Mouse (Mus musculus): Measurements from ENCODE around the gene Ctsd. TPM values are rescaled to one million over a fixed set of nuclear protein-coding genes. Genes with fewer than 3 reads are reported as not detected.

The Ctsd gene
- polyA plus RNA-seq, 1 experiment from 2014 or later, result 229 TPM

- ATAC-seq (ENCODE audit: low FRiP score, low TSS enrichment) (no peak), DNase-seq (no peak)
- no peaks in the 10 kb centered on the region for H3K4me1 ChIP-seq (ENCODE audit: control insufficient read depth, insufficient read depth, low read length)
- H3K27ac ChIP-seq (replicated peaks; ENCODE audit: low read depth, low read length), result no peak overlapping the region
- H3K9me3 ChIP-seq (ENCODE audit: control insufficient read depth, low read length), result no peaks in the 10 kb centered on the region
- H3K27me3 ChIP-seq (ENCODE audit: control insufficient read depth, insufficient read depth, low read length), result no peaks in the 10 kb centered on the region
- H3K4me2 ChIP-seq (ENCODE audit: low read length), result no peak overlapping the region
- H3K9ac ChIP-seq (replicated peaks; ENCODE audit: low read length), result no peak overlapping the region
- WGBS, result 67% methylated on average over 3 of the region's 3 CpGs
- no peaks in the 10 kb centered on the region for H3K36me3 ChIP-seq (ENCODE audit: control insufficient read depth, insufficient read depth, low read length)
- no peak overlapping the region for H3K4me3 ChIP-seq (replicated peaks; ENCODE audit: low read depth, low read length)
These were observed 59.3 kb downstream of the Ctsd start for GRCm38 (mm10) chr7:142328507-142328906.

GRCm38 (mm10) chr7:142326714-142327445 is 61.0 kb downstream of the Ctsd start:
- no peak overlapping the region for H3K4me3 ChIP-seq (replicated peaks; ENCODE audit: low read depth, low read length)
- DNase-seq (no peak), ATAC-seq (ENCODE audit: low FRiP score, low TSS enrichment) (no peak)
- H3K36me3 ChIP-seq (ENCODE audit: control insufficient read depth, insufficient read depth, low read length), result no peaks in the 10 kb centered on the region
- no peak overlapping the region for H3K27ac ChIP-seq (replicated peaks; ENCODE audit: low read depth, low read length)
- WGBS, result 71% methylated on average over 9 of the region's 9 CpGs
- H3K4me2 ChIP-seq (ENCODE audit: low read length), result no peak overlapping the region
- no peaks in the 10 kb centered on the region for H3K27me3 ChIP-seq (ENCODE audit: control insufficient read depth, insufficient read depth, low read length)
- no peaks in the 10 kb centered on the region for H3K9me3 ChIP-seq (ENCODE audit: control insufficient read depth, low read length)
- no peaks in the 10 kb centered on the region for H3K4me1 ChIP-seq (ENCODE audit: control insufficient read depth, insufficient read depth, low read length)
- H3K9ac ChIP-seq (replicated peaks; ENCODE audit: low read length), result no peak overlapping the region

Other genes with a start within 250 kb of the Ctsd start
- gene Gm45337, start 243.4 kb downstream of the Ctsd start, polyA plus RNA-seq (2014; fragmentation: Nextera tagmentation; extraction: Ambion mirVana), result not detected in 2 replicates
- not detected in 2 replicates for gene Gm29735, start 230.9 kb downstream of the Ctsd start, polyA plus RNA-seq (2014; fragmentation: Nextera tagmentation; extraction: Ambion mirVana)
- gene Gm4553, start 222.3 kb downstream of the Ctsd start, polyA plus RNA-seq (2014; fragmentation: Nextera tagmentation; extraction: Ambion mirVana), result not detected in 2 replicates
- gene Krtap5-2, start 212.0 kb downstream of the Ctsd start, polyA plus RNA-seq (2014; fragmentation: Nextera tagmentation; extraction: Ambion mirVana), result not detected in 2 replicates
- gene Gm10153, start 197.6 kb downstream of the Ctsd start, polyA plus RNA-seq (2014; fragmentation: Nextera tagmentation; extraction: Ambion mirVana), result not detected in 2 replicates
- gene Krtap5-3, start 186.7 kb downstream of the Ctsd start, polyA plus RNA-seq (2014; fragmentation: Nextera tagmentation; extraction: Ambion mirVana), result not detected in 2 replicates
- not detected in 2 replicates for gene Gm7579, start 176.2 kb downstream of the Ctsd start, polyA plus RNA-seq (2014; fragmentation: Nextera tagmentation; extraction: Ambion mirVana)
- not detected in 2 replicates for gene Krtap5-5, start 158.1 kb downstream of the Ctsd start, polyA plus RNA-seq (2014; fragmentation: Nextera tagmentation; extraction: Ambion mirVana)
- not detected in 2 replicates for gene Gm40460, start 147.0 kb downstream of the Ctsd start, polyA plus RNA-seq (2014; fragmentation: Nextera tagmentation; extraction: Ambion mirVana)
- gene Gm2431, start 129.7 kb downstream of the Ctsd start, polyA plus RNA-seq (2014; fragmentation: Nextera tagmentation; extraction: Ambion mirVana), result not detected in 2 replicates
- gene Gm4559, start 113.7 kb downstream of the Ctsd start, polyA plus RNA-seq (2014; fragmentation: Nextera tagmentation; extraction: Ambion mirVana), result not detected in 2 replicates
- gene Krtap5-1, start 90.9 kb downstream of the Ctsd start, polyA plus RNA-seq (2014; fragmentation: Nextera tagmentation; extraction: Ambion mirVana), result not detected in 2 replicates
- gene Krtap5-4, start 84.5 kb downstream of the Ctsd start, polyA plus RNA-seq (2014; fragmentation: Nextera tagmentation; extraction: Ambion mirVana), result not detected in 2 replicates
- 3.9 and 6.1 TPM in 2 replicates for gene Ifitm10, start 14.3 kb downstream of the Ctsd start, polyA plus RNA-seq (2014; fragmentation: Nextera tagmentation; extraction: Ambion mirVana)
- 1.8 TPM in 1 of 2 replicates, not detected in the other for gene Gm49369, start 5.4 kb downstream of the Ctsd start, polyA plus RNA-seq (2014; fragmentation: Nextera tagmentation; extraction: Ambion mirVana)
- gene Syt8, start 46.8 kb upstream of the Ctsd start, polyA plus RNA-seq (2014; fragmentation: Nextera tagmentation; extraction: Ambion mirVana), result not detected in 2 replicates
- gene Tnni2, start 53.8 kb upstream of the Ctsd start, polyA plus RNA-seq (2014; fragmentation: Nextera tagmentation; extraction: Ambion mirVana), result not detected in 2 replicates
- 2.7 and 8.0 TPM in 2 replicates for gene Lsp1, start 72.8 kb upstream of the Ctsd start, polyA plus RNA-seq (2014; fragmentation: Nextera tagmentation; extraction: Ambion mirVana)
- gene Tnnt3, start 110.8 kb upstream of the Ctsd start, polyA plus RNA-seq (2014; fragmentation: Nextera tagmentation; extraction: Ambion mirVana), result 1.1 TPM in 1 of 2 replicates, not detected in the other
- 11.9 and 23.9 TPM in 2 replicates for gene Mrpl23, start 144.6 kb upstream of the Ctsd start, polyA plus RNA-seq (2014; fragmentation: Nextera tagmentation; extraction: Ambion mirVana)